Mouse (Mus musculus) layer of hippocampus, adult 2 months (tissue): ENCODE results near the gene Hdac6. TPM values are rescaled to one million over a fixed set of nuclear protein-coding genes. Genes with fewer than 3 reads are reported as not detected.

Experiments used
- DNase-seq, 2 experiments: peaks; one replicate each; pipeline ENCODE4 v3.0.0; 2022; ENCODE audit warnings: low spot score in 2 of 2
- H3K27ac ChIP-seq: fragments of 200-600 bp; 2 replicates; pipeline ENCODE4 v1.8.1; 2022
- H3K4me3 ChIP-seq: fragments of 200-600 bp; 2 replicates; pipeline ENCODE4 v1.8.1; 2022; ENCODE audit warnings: mild to moderate bottlenecking
- CTCF ChIP-seq: fragments of 200-600 bp; conservative IDR thresholded peaks from 2 replicates; pipeline ENCODE4 v1.8.1; 2022; ENCODE audit warnings: antibody characterized with exemption, mild to moderate bottlenecking, moderate library complexity
- total RNA-seq, 2 experiments: library from RNA; stranded (reverse); gene quantifications; 2 replicates each; pipeline ENCODE4 v1.2.3; 2021

Hdac6 gene
- total RNA-seq, 2 experiments from 2014 or later = 49.2 to 51.4 TPM

- Histone ChIP-seq H3K4me3 (no peak within 1 kb of the TSS), H3K27ac (no peak within 1 kb of the TSS)
- TF ChIP-seq CTCF = no peak
Observed at GRCm38 (mm10) chrX:7907735-7908134, 40.0 kb downstream of the Hdac6 start, which contains the start of gene Gm10491. TSS of gene Gm10491 (minus strand) at chrX:7907835.

GRCm38 (mm10) chrX:7904441-7904840 is 43.2 kb downstream of the Hdac6 start:
- H3K27ac ChIP-seq = no peak overlapping the region
- no peak for DNase-seq
- no peak for TF ChIP-seq CTCF
- no peak overlapping the region for H3K4me3 ChIP-seq

More at GRCm38 (mm10) chrX:7907735-7908134, 40.0 kb downstream of the Hdac6 start, which contains the start of gene Gm10491:
- DNase-seq = no peak

- TF ChIP-seq CTCF = no peak
- Histone ChIP-seq H3K4me3 (peak within 1 kb of the TSS; percentile 70), H3K27ac (peak within 1 kb of the TSS; percentile 97)
- DNase-seq = peak; percentile 82 to 92
Observed at GRCm38 (mm10) chrX:7898880-7899874, 48.5 kb downstream of the Hdac6 start, which contains the start of the genes Pqbp1 and Timm17b. TSS of gene Pqbp1 (minus strand) at chrX:7899269. TSS of gene Timm17b (plus strand) at chrX:7899357.

- H3K27ac ChIP-seq = peak overlapping the region; percentile 97; the same call in 1 of the 2 replicates
- DNase-seq = no peak
- peak overlapping the region; percentile 70 for H3K4me3 ChIP-seq
- TF ChIP-seq CTCF = no peak
Observed at GRCm38 (mm10) chrX:7898211-7898610, 49.5 kb downstream of the Hdac6 start.

- peak within 1 kb of the TSS; percentile 69 for H3K4me3 ChIP-seq
- peak within 1 kb of the TSS; percentile 94 for H3K27ac ChIP-seq
- peak; percentile 70 to 88 for DNase-seq
- TF ChIP-seq CTCF = peak; percentile 42
Observed at GRCm38 (mm10) chrX:7883841-7884567, 63.7 kb downstream of the Hdac6 start, which contains the start of gene Slc35a2. TSS of gene Slc35a2 (plus strand) at chrX:7884028.

Other genes with a start within 250 kb of the Hdac6 start
- gene Wdr45, start 233.6 kb downstream of the Hdac6 start, total RNA-seq = 10 to 100 TPM; 63.9 to 68.2 TPM
- gene Gm45208, start 225.6 kb downstream of the Hdac6 start, total RNA-seq = not detected
- 100 to 1,000 TPM in 1 of 2 experiments, 10 to 100 TPM in 1; 91.6 to 102 TPM for gene Praf2, start 219.4 kb downstream of the Hdac6 start, total RNA-seq
- gene Ccdc120, start 197.0 kb downstream of the Hdac6 start, total RNA-seq = 10 to 100 TPM; 14.7 to 20.6 TPM
- 10 to 100 TPM; 29.0 to 35.1 TPM for gene Tfe3, start 185.3 kb downstream of the Hdac6 start, total RNA-seq
- 100 to 1,000 TPM; 105 to 108 TPM for gene Gripap1, start 158.1 kb downstream of the Hdac6 start, total RNA-seq
- gene Kcnd1, start 125.6 kb downstream of the Hdac6 start, total RNA-seq = 1 to 10 TPM; 9.5 to 9.7 TPM
- gene Otud5, start 106.5 kb downstream of the Hdac6 start, total RNA-seq = 10 to 100 TPM; 82.6 to 83.8 TPM
- 10 to 100 TPM; 53.0 to 54.6 TPM for gene Pim2, start 69.6 kb downstream of the Hdac6 start, total RNA-seq
- gene Slc35a2, start 63.9 kb downstream of the Hdac6 start, total RNA-seq = 10 to 100 TPM; 36.0 to 40.5 TPM
- gene Pqbp1, start 48.6 kb downstream of the Hdac6 start, total RNA-seq = 10 to 100 TPM; 83.6 to 92.9 TPM
- gene Timm17b, start 48.5 kb downstream of the Hdac6 start, total RNA-seq = 10 to 100 TPM; 21.4 to 26.3 TPM
- gene Gm10491, start 40.1 kb downstream of the Hdac6 start, total RNA-seq = not detected
- not detected for gene Gm10490, start 38.3 kb downstream of the Hdac6 start, total RNA-seq
- 100 to 1,000 TPM; 376 to 404 TPM for gene Pcsk1n, start 28.1 kb downstream of the Hdac6 start, total RNA-seq
- not detected for gene Eras, start 19.3 kb downstream of the Hdac6 start, total RNA-seq
- not detected for gene Gata1, start 30.2 kb upstream of the Hdac6 start, total RNA-seq
- gene Glod5, start 70.6 kb upstream of the Hdac6 start, total RNA-seq = under 1 TPM in 1 of 2 experiments, not detected in 1; 0.59 TPM
- gene Suv39h1, start 126.9 kb upstream of the Hdac6 start, total RNA-seq = 10 to 100 TPM; 20.2 to 20.3 TPM
- gene Was, start 142.6 kb upstream of the Hdac6 start, total RNA-seq = 1 to 10 TPM in 1 of 2 experiments, under 1 TPM in 1; 0.98 to 2.0 TPM
- gene Wdr13, start 185.0 kb upstream of the Hdac6 start, total RNA-seq = 100 to 1,000 TPM; 208 to 235 TPM
- 100 to 1,000 TPM; 111 to 133 TPM for gene Rbm3, start 198.0 kb upstream of the Hdac6 start, total RNA-seq
- 10 to 100 TPM; 13.5 to 13.6 TPM for gene Tbc1d25, start 228.3 kb upstream of the Hdac6 start, total RNA-seq
- gene Ebp, start 245.6 kb upstream of the Hdac6 start, total RNA-seq = 10 to 100 TPM; 28.5 to 32.5 TPM